Mouse (Mus musculus) hindbrain, embryonic 12.5 days (tissue): ENCODE measurements around the gene Otud5. TPM values are rescaled to one million over a fixed set of nuclear protein-coding genes. Genes with fewer than 3 reads are reported as not detected.
"Not testable (repeated sequence)": the region's sequence is repeated elsewhere in the genome, so short reads cannot be mapped to it uniquely, and the experiment has no call there.

Experiments
- ATAC-seq: fragments of 200-750 bp; cut with Nextera tagmentation; 2 replicates; pipeline ENCODE4 v1.8.0; 2017; ENCODE audit warnings: moderate TSS enrichment; ENCODE audit not compliant: low FRiP score
- H3K27ac ChIP-seq: fragments of 300-500 bp; sonication (generic); 2 replicates; pipeline ENCODE4 v1.5.1; 2016; ENCODE audit warnings: mild to moderate bottlenecking
- H3K27me3 ChIP-seq: fragments of 300-500 bp; sonication (generic); 2 replicates; pipeline ENCODE4 v1.6.1; 2016; ENCODE audit warnings: mild to moderate bottlenecking
- H3K36me3 ChIP-seq: fragments of 300-500 bp; sonication (generic); 2 replicates; pipeline ENCODE4 v1.6.1; 2016; ENCODE audit warnings: mild to moderate bottlenecking
- H3K4me1 ChIP-seq: fragments of 300-500 bp; sonication (generic); 2 replicates; pipeline ENCODE4 v1.6.1; 2016
- H3K4me2 ChIP-seq: fragments of 300-500 bp; sonication (generic); replicated peaks from 2 replicates; pipeline ENCODE4 v1.6.1; 2016; ENCODE audit warnings: mild to moderate bottlenecking
- H3K4me3 ChIP-seq: fragments of 300-500 bp; sonication (generic); 2 replicates; pipeline ENCODE4 v1.5.1; 2016; ENCODE audit warnings: mild to moderate bottlenecking
- H3K9ac ChIP-seq: fragments of 300-500 bp; sonication (generic); 2 replicates; pipeline ENCODE4 v1.6.1; 2016; ENCODE audit warnings: mild to moderate bottlenecking, moderate library complexity
- H3K9me3 ChIP-seq: fragments of 300-500 bp; sonication (generic); replicated peaks from 2 replicates; pipeline ENCODE4 v1.6.1; 2016; ENCODE audit warnings: mild to moderate bottlenecking
- WGBS: fragments of 180-500 bp; shearing (Covaris S2); methylation state at CpG from one replicate; pipeline ENCODE4 v1.1.7; 2016; 5-methylcytosine and 5-hydroxymethylcytosine counted together
- polyA plus RNA-seq: library from polyadenylated mRNA; unstranded; fragments of >200 nt; fragmentation: Nextera tagmentation; extraction: Ambion mirVana; gene quantifications from 2 replicates; pipeline ENCODE4 v1.2.1, GENCODE M21; 2016

Otud5 gene
- polyA plus RNA-seq = 60.8 and 72.2 TPM in 2 replicates

DNA sequence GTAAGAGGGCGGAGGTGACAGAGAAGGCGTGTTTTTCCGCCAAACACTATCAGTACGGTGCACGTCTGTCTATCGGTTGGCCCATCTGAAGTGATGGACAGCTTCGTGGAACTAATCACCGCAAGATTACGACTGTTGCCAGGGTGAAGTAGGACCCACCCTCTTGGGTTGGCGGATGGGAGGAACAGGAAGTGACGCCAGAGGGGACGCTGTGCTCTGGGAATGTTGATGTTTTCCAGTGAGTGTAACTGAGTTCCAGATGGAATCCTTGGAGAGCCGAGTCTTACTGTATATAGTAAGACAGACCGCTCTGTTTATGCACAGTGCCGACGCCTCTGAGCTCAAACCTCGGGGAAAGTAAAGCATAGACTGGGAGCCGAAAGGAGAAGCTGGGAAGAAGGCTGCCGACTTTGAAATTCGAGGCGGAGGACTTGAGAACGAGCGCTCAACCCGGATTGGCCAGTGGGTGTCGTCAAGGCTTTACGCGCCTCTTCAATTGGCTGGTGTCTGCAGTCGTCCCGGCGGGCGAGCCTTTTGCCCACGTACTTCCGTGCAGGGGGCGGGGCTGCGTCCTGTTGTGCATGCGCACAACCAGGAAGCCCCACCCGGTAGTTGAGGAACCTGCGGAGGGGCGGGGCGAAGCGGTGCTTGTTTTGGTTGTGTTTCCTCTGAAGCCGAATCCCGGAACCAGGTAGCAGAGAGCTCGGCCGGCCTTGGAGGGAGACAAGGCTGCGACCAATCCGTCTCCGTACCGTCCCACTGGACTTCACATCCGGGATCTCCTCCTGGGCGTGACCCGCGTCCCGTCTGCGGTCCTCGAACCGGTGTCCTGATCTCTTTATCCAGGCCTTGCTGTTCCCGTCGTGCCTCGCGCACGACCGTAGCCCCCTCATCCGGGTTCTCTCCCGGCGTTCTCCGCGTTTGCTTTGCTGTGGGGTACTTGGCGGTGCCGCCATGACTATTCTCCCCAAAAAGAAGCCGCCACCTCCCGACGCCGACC lies at the start of gene Otud5:
Otud5 (plus strand) TSS at position 202 of the 1,000 bp plus-strand sequence.
- Histone ChIP-seq H3K4me3 (peak within 1 kb of the TSS; percentile 80), H3K27ac (peak within 1 kb of the TSS; percentile 86)
- peak; percentile 99 for ATAC-seq

DNA sequence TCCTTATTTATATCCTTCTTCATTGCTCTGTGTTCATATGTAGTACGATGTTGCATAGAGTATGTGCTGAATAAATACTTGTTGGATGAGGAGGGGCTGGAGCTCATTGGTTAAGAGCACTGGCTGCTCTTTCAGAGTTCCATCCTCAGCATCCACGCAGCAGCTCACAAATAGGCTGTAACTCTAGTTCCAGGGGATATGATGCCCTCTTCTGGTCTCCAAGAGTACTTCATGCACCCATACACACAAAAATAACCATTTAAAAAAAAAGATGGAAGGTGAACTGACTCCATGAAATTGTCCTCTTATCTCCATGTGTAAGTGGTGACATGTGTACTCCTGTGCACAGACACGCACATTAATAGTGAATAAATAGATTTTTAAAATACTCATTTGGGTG lies 47.8 kb upstream of the Otud5 start:
- H3K4me3 ChIP-seq = no peak overlapping the region
- WGBS = 47% methylated on average over 3 of the region's 3 CpGs
- no peak for ATAC-seq

More for the DNA sequence above, at the start of gene Otud5:
- peak within 1 kb of the TSS; percentile 71 for H3K4me2 ChIP-seq
- peak within 1 kb of the TSS; percentile 88 for H3K9ac ChIP-seq
- no peaks in the 10 kb centered on the region for H3K27me3 ChIP-seq
- 20% methylated on average over 74 of the region's 74 CpGs for WGBS
- H3K36me3 ChIP-seq = no peaks in the 10 kb centered on the region
- peaks cover 11% of the 10 kb centered on the region for H3K4me1 ChIP-seq
- no peaks in the 10 kb centered on the region for H3K9me3 ChIP-seq

DNA sequence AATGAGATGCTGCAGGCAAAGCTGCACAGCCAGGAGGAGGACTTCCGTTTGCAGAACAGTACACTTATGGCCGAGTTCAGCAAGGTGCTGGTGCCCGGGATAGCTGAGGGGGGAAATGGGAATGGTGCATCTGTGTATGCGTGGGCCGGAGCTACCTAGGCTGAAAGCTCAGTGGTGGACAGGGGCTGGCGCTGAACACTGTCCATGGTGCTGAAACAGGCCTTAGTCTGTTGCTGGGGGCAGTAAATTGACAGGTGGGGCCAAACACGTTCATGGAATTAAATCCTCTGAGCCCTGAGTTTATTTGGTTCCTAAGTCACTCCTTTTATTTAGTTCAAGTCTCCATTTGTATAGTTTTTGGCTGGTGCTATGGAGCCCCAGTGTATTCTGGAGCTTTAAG lies 46.1 kb upstream of the Otud5 start:
- no peak for ATAC-seq
- WGBS = 49% methylated on average over 7 of the region's 7 CpGs
- Histone ChIP-seq H3K27me3 (no peaks in the 10 kb centered on the region), H3K4me2 (no peak overlapping the region), H3K27ac (no peak overlapping the region), H3K4me3 (no peak overlapping the region), H3K4me1 (peaks cover 6% of the 10 kb centered on the region), H3K36me3 (peaks cover 9% of the 10 kb centered on the region), H3K9me3 (no peaks in the 10 kb centered on the region), H3K9ac (no peak overlapping the region)

More for the DNA sequence above, 47.8 kb upstream of the Otud5 start:
- Histone ChIP-seq H3K9ac (no peak overlapping the region), H3K4me1 (peaks cover 6% of the 10 kb centered on the region), H3K27me3 (no peaks in the 10 kb centered on the region), H3K27ac (no peak overlapping the region), H3K9me3 (no peaks in the 10 kb centered on the region), H3K4me2 (no peak overlapping the region), H3K36me3 (0 out of 2 replicates have a peak, but pooled peaks cover 4% of the 10 kb centered on the region)

DNA sequence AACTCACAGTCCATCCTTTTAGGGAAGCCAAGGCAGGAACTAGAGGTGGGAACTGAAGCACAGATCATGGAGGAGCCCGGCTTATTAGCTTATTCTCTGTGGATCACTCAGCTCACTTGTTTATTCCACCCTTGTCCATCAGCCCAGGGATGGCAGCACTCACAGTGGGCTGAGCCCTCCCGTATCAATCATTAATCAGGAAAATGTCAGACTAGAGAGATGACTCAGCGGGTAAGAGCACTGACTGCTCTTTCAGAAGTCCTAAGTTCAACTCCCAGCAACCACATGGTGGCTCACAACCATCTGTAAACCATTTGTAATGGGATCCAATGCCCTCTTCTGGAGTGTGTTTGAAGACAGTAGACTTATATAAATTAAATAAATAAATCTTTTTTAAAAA lies 43.8 kb upstream of the Otud5 start:
- H3K4me3 ChIP-seq = no peak overlapping the region
- no peak overlapping the region for H3K27ac ChIP-seq
- H3K9ac ChIP-seq = no peak overlapping the region
- peaks cover 23% of the 10 kb centered on the region for H3K36me3 ChIP-seq
- no peaks in the 10 kb centered on the region for H3K9me3 ChIP-seq
- 77% methylated on average over 3 of the region's 3 CpGs for WGBS
- H3K4me2 ChIP-seq = no peak overlapping the region
- no peaks in the 10 kb centered on the region for H3K27me3 ChIP-seq
- no peaks in the 10 kb centered on the region for H3K4me1 ChIP-seq
- ATAC-seq = no peak

DNA sequence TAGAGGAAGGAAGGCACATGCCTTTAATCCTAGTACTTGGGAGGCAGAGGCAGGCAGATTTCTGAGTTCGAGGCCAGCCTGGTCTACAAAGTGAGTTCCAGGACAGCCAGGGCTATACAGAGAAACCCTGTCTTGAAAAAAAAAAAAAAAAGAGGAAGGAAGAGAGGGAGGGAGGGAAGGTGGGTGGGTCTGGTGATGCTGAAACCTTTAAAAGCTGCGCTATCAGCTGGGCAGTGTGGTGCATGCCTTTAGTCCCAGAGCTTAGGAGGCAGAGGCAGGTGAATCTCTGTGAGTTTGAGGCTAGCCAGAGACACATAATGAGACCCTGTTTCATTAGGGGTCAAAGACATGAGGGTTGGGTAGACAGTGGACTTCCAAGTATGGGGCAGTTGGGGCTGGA lies 39.0 kb upstream of the Otud5 start:
- not testable (repeated sequence) for H3K4me2 ChIP-seq, H3K9ac ChIP-seq, H3K27ac ChIP-seq, ATAC-seq, H3K4me3 ChIP-seq, H3K9me3 ChIP-seq, H3K4me1 ChIP-seq, H3K27me3 ChIP-seq
- H3K36me3 ChIP-seq = peaks cover 41% of the 10 kb centered on the region
- 82% methylated on average over 2 of the region's 2 CpGs for WGBS

DNA sequence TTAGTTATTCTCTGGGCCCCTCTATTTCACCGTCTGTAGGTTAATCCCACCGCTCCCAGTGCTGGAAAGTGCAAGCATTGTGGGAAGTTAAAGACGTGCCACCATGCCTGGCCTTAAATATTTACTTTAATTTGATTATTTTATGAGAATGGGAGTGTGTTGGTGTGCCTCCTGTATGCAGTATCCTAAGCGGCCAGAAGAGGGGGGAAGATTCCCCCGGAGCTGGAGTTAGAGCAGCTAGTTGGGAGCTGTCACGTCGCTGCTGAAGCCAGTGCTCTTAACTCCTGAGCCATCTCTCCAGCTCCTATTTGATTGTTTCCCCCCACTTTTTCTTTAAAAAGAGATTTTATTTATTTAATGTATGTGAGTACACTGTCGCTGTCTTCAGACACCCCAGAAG lies 26.1 kb upstream of the Otud5 start:
- not testable (repeated sequence) for H3K9me3 ChIP-seq, ATAC-seq, H3K9ac ChIP-seq, H3K27me3 ChIP-seq, H3K4me2 ChIP-seq, H3K4me3 ChIP-seq, H3K4me1 ChIP-seq, H3K27ac ChIP-seq
- WGBS = 55% methylated on average over 8 of the region's 8 CpGs
- peaks cover 45% of the 10 kb centered on the region for H3K36me3 ChIP-seq

DNA sequence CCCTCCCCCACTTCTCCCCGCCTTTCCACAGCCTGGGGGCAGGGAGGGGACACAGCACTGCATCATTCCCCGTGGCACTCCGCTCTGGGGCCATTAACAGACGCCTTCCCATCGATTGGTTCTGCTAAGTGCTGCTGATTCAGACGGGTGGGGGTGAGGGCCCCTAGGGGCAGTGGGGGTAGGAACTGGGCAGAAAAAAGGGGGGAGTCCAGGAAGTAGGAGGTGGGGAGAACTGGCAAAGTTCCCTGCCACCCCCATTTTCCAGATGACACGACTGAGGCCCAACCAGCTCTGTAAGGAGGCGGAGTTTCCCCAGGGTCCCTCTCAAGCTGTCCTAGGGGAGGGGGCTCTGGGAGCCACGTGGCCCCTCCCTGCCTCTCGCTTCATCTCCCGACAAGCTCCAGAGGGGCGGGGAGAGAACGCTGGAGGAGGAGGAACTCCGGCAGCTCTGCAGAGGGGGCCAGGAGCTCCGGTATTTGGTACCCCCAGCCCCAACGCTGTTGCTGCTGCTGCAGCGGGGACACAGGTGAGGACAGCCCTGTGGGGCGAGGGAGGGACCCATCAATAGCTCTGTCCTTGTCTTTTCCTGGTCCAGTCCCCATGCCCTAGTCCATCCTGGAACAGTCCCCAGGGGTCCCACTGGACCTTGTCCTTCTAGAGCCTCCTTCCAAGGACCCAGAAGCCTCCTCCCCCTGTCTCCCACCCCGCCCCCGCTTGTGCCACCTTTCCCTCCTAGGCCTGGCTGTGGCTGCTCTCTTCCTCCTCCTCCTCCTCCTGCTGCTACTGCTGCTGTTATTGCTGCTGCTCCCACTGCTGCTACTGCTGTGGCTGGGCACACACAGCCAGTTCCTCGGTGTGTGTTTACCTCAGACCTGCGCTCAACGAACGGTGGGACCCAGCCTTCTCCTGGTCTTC lies 19.0 kb upstream of the Otud5 start, which contains the start of gene Kcnd1:
Kcnd1 (plus strand) TSS at position 425 of the 915 bp plus-strand sequence.
- ATAC-seq = peak; percentile 64
- WGBS = 21% methylated on average over 21 of the region's 24 CpGs

DNA sequence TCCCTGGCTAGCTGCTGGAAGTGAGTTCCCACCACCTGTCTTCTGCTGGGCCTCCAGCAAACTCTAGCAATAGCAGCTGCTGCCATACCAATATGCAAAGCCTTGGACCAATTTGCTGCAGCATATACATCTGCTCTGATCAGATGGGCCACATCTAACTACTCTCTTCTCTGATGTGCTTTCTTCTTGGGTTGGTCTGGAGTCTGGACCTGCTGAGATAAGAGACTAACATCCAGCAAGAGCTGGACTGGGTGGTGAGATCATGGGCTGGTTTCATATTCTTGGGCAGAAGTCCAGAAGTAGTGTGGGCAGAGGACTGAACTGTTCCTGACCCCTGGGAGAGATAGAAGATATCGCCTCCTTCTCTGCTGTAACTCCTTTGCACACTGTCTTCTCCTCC lies 4.0 kb upstream of the Otud5 start:
- H3K9ac ChIP-seq = no peak overlapping the region
- H3K27ac ChIP-seq = no peak overlapping the region
- no peak for ATAC-seq
- WGBS = 75% methylated on average over 1 of the region's 1 CpGs
- no peak overlapping the region for H3K4me3 ChIP-seq
- no peaks in the 10 kb centered on the region for H3K36me3 ChIP-seq
- H3K4me1 ChIP-seq = no peaks in the 10 kb centered on the region
- no peaks in the 10 kb centered on the region for H3K9me3 ChIP-seq
- H3K4me2 ChIP-seq = no peak overlapping the region
- no peaks in the 10 kb centered on the region for H3K27me3 ChIP-seq

More for the DNA sequence above, 19.0 kb upstream of the Otud5 start, which contains the start of gene Kcnd1:
- Histone ChIP-seq H3K36me3 (peaks cover 9% of the 10 kb centered on the region; the same call in 1 of the 2 replicates), H3K9me3 (no peaks in the 10 kb centered on the region; the same call in 1 of the 2 replicates), H3K4me3 (peak within 1 kb of the TSS; percentile 28), H3K9ac (peak within 1 kb of the TSS; percentile 35; the same call in 1 of the 2 replicates), H3K27me3 (no peaks in the 10 kb centered on the region), H3K4me2 (peak within 1 kb of the TSS; percentile 46), H3K4me1 (no peaks in the 10 kb centered on the region), H3K27ac (no peak within 1 kb of the TSS)

DNA sequence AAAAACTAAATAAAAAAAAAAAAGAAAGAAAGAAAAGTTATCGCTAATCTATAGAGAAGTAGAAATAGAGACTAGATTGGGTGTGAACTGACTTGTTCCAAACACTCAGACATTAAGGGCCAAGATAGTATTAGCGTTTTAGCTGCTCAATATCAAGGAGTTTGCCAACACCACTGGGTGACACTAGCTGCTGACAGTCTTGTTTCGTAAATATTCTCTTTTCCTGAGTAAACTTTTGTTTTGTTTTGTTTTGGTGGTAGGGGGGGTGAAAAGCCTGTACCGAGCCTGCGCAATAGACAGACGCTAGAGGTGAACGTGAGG lies 362 bp upstream of the Otud5 start:
- Histone ChIP-seq H3K4me3 (peak overlapping the region; percentile 80), H3K4me2 (peak overlapping the region; percentile 47), H3K27me3 (no peaks in the 10 kb centered on the region), H3K36me3 (no peaks in the 10 kb centered on the region), H3K27ac (0 out of 2 replicates have a peak overlapping the region, but pooled peaks have one; percentile 55), H3K9ac (no peak overlapping the region), H3K4me1 (peaks cover 11% of the 10 kb centered on the region), H3K9me3 (no peaks in the 10 kb centered on the region)
- no peak for ATAC-seq
- 20% methylated on average over 7 of the region's 7 CpGs for WGBS

DNA sequence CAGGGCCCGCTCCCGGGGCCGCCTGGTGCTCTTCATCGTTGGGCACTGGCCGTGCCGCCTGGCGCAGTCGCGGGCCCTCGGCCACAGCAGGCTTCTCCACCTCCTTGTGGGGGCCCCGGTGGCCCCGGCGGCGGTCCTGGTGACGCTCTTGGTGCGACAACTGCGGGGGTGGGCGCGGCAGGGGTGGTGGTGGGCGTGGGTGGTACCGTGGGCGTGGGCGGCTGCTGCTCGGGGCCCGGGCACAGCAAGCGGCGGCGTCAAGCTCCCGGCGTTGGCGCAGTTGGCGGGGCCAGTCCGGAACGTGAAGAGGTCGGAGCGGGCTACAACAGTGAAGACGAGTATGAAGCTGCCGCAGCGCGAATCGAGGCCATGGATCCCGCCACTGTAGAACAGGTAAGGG lies 1.2 kb downstream of the Otud5 start:
- H3K9me3 ChIP-seq = no peaks in the 10 kb centered on the region
- 17% methylated on average over 34 of the region's 42 CpGs for WGBS

DNA sequence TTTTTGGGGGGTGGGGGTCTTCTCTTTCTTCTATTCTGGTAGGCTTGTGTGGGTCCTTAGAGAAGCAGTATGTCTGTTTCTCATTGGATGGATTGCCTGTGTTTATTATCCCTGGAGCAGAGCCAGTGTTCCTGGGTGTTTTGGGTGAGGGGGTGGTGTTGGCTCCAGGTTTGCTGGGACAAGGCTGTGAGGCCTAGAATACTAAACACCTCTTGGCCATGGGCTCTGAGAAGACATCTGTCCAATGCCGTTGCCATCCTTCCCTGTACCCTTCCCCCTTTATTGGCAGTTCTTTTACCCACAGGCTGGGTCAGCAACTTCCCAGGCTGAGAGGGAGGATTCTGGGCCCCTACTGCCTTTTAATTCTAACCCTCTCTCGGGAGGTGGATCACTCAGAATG lies 6.7 kb downstream of the Otud5 start:
- Histone ChIP-seq H3K36me3 (no peaks in the 10 kb centered on the region), H3K9me3 (no peaks in the 10 kb centered on the region), H3K9ac (no peak overlapping the region), H3K4me2 (no peak overlapping the region), H3K27me3 (no peaks in the 10 kb centered on the region), H3K4me1 (peaks cover 10% of the 10 kb centered on the region), H3K27ac (no peak overlapping the region), H3K4me3 (no peak overlapping the region)
- ATAC-seq = no peak
- WGBS = 89% methylated on average over 2 of the region's 2 CpGs

More for the DNA sequence above, 1.2 kb downstream of the Otud5 start:
- H3K27me3 ChIP-seq = no peaks in the 10 kb centered on the region
- peak overlapping the region; percentile 71 for H3K4me2 ChIP-seq
- peaks cover 11% of the 10 kb centered on the region for H3K4me1 ChIP-seq
- peak overlapping the region; percentile 80 for H3K4me3 ChIP-seq
- peak overlapping the region; percentile 86 for H3K27ac ChIP-seq
- ATAC-seq = no peak
- H3K9ac ChIP-seq = peak overlapping the region; percentile 88
- no peaks in the 10 kb centered on the region for H3K36me3 ChIP-seq

DNA sequence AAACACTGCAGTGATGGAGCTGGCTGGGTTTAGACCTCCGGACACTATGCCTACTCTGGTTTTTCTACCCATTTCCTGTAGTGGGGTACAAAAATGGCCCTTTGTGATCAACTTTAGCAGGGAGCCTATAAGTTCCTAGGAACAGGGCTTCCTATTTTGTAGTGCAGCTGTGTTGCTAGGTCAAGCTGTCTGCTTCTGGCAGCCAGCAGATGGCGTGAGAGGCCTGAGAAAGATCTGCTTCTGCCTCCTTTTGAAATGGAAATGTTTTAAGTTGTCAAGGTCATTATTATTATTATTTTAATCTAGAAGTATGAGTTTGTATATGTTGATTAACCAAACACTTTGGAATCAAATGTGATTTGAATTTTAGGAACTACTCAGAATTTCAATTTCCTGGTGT lies 13.4 kb downstream of the Otud5 start:
- Histone ChIP-seq H3K4me1 (no peaks in the 10 kb centered on the region), H3K9ac (no peak overlapping the region), H3K4me2 (no peak overlapping the region), H3K9me3 (no peaks in the 10 kb centered on the region), H3K27me3 (no peaks in the 10 kb centered on the region), H3K27ac (no peak overlapping the region), H3K36me3 (no peaks in the 10 kb centered on the region), H3K4me3 (no peak overlapping the region)
- WGBS = 46% methylated on average over 2 of the region's 2 CpGs
- no peak for ATAC-seq
